Mouse (Mus musculus) stomach, embryonic 14.5 days (tissue): Measurements from ENCODE around the gene Sec24d. TPM values are rescaled to one million over a fixed set of nuclear protein-coding genes. Genes with fewer than 3 reads are reported as not detected.

ENCODE experiments used
- ATAC-seq: fragments of 200-750 bp; cut with Nextera tagmentation; 2 replicates; pipeline ENCODE4 v1.8.0; 2017; ENCODE audit warnings: low read depth, moderate TSS enrichment; ENCODE audit not compliant: insufficient number of reproducible peaks, insufficient read depth, low FRiP score
- H3K27ac ChIP-seq: fragments of 300-500 bp; sonication (generic); 2 replicates; pipeline ENCODE4 v1.5.1; 2014; ENCODE audit warnings: mild to moderate bottlenecking, low read length, moderate library complexity, mixed read lengths
- H3K27me3 ChIP-seq: fragments of 300-500 bp; sonication (generic); 2 replicates; pipeline ENCODE4 v1.6.1; 2014; ENCODE audit warnings: low read length, control low read depth, mixed read lengths; ENCODE audit not compliant: control insufficient read depth, insufficient read depth
- H3K36me3 ChIP-seq: fragments of 300-500 bp; sonication (generic); 2 replicates; pipeline ENCODE4 v1.6.1; 2014; ENCODE audit warnings: mild to moderate bottlenecking, control low read depth, low read length, moderate library complexity, mixed read lengths; ENCODE audit not compliant: control insufficient read depth, insufficient read depth
- H3K4me1 ChIP-seq: fragments of 300-500 bp; sonication (generic); 2 replicates; pipeline ENCODE4 v1.6.1; 2014; ENCODE audit warnings: low read length, control low read depth, mixed read lengths; ENCODE audit not compliant: control insufficient read depth, insufficient read depth
- H3K4me2 ChIP-seq: fragments of 300-500 bp; sonication (generic); replicated peaks from 2 replicates; pipeline ENCODE4 v1.6.1; 2014; ENCODE audit warnings: low read depth, low read length, control low read depth
- H3K4me3 ChIP-seq: fragments of 300-500 bp; sonication (generic); 2 replicates; pipeline ENCODE4 v1.5.1; 2014; ENCODE audit warnings: low read depth, low read length, control low read depth
- H3K9ac ChIP-seq: fragments of 300-500 bp; sonication (generic); replicated peaks from 2 replicates; pipeline ENCODE4 v1.6.1; 2014; ENCODE audit warnings: low read depth, mild to moderate bottlenecking, control low read depth, low read length, moderate library complexity, mixed read lengths
- H3K9me3 ChIP-seq: fragments of 300-500 bp; sonication (generic); 2 replicates; pipeline ENCODE4 v1.6.1; 2016; ENCODE audit warnings: low read depth, low read length, control low read depth; ENCODE audit not compliant: control insufficient read depth
- WGBS: fragments of 180-500 bp; shearing (Covaris S2); extraction: QIAGEN DNeasy Blood & Tissue Kit; methylation state at CpG from one replicate; pipeline ENCODE4 v1.1.7; 2014; 5-methylcytosine and 5-hydroxymethylcytosine counted together
- polyA plus RNA-seq: library from polyadenylated mRNA; unstranded; fragments of >200 nt; fragmentation: Nextera tagmentation; extraction: Ambion mirVana; gene quantifications from 2 replicates; pipeline ENCODE4 v1.2.1, GENCODE M21; 2014

The Sec24d gene
- polyA plus RNA-seq, 1 experiment from 2014 or later, result 96.9 TPM

- no peak for ATAC-seq
- Histone ChIP-seq H3K4me2 (no peak overlapping the region), H3K9ac (no peak overlapping the region), H3K4me1 (peaks cover 13% of the 10 kb centered on the region), H3K4me3 (no peak overlapping the region), H3K9me3 (no peaks in the 10 kb centered on the region), H3K27ac (no peak overlapping the region), H3K27me3 (no peaks in the 10 kb centered on the region), H3K36me3 (peaks cover 13% of the 10 kb centered on the region)
- 71% methylated on average over 6 of the region's 6 CpGs for WGBS
Observed at GRCm38 (mm10) chr3:123309141-123309540, 41.9 kb downstream of the Sec24d start.

GRCm38 (mm10) chr3:123312477-123313062 lies 45.3 kb downstream of the Sec24d start:
- Histone ChIP-seq H3K27me3 (no peaks in the 10 kb centered on the region), H3K4me1 (peaks cover 16% of the 10 kb centered on the region), H3K9me3 (no peaks in the 10 kb centered on the region), H3K4me2 (no peak overlapping the region), H3K9ac (no peak overlapping the region), H3K4me3 (no peak overlapping the region), H3K27ac (peak overlapping the region; percentile 72; the same call in 1 of the 2 replicates), H3K36me3 (peaks cover 4% of the 10 kb centered on the region; the same call in 1 of the 2 replicates)
- 63% methylated on average over 9 of the region's 9 CpGs for WGBS
- ATAC-seq, result peak; percentile 49; the same call in 1 of the 2 replicates

- H3K27ac ChIP-seq, result peak overlapping the region; percentile 16; the same call in 1 of the 2 replicates
- 0 out of 2 replicates have a peak, but pooled peaks cover 4% of the 10 kb centered on the region for H3K36me3 ChIP-seq
- H3K9me3 ChIP-seq, result no peaks in the 10 kb centered on the region
- 32% methylated on average over 5 of the region's 5 CpGs for WGBS
- no peak overlapping the region for H3K9ac ChIP-seq
- no peak for ATAC-seq
- no peak overlapping the region for H3K4me3 ChIP-seq
- no peak overlapping the region for H3K4me2 ChIP-seq
- peaks cover 16% of the 10 kb centered on the region for H3K4me1 ChIP-seq
- no peaks in the 10 kb centered on the region for H3K27me3 ChIP-seq
Observed at GRCm38 (mm10) chr3:123313477-123313876, 46.2 kb downstream of the Sec24d start.

- Histone ChIP-seq H3K9ac (no peak overlapping the region), H3K27ac (peak overlapping the region; percentile 16; the same call in 1 of the 2 replicates), H3K4me2 (no peak overlapping the region), H3K4me1 (peaks cover 16% of the 10 kb centered on the region), H3K4me3 (no peak overlapping the region), H3K27me3 (no peaks in the 10 kb centered on the region), H3K9me3 (no peaks in the 10 kb centered on the region), H3K36me3 (0 out of 2 replicates have a peak, but pooled peaks cover 4% of the 10 kb centered on the region)
- no peak for ATAC-seq
- 22% methylated on average over 12 of the region's 12 CpGs for WGBS
Observed at GRCm38 (mm10) chr3:123313920-123314614, 46.8 kb downstream of the Sec24d start.

- 57% methylated on average over 6 of the region's 6 CpGs for WGBS
- H3K27me3 ChIP-seq, result no peaks in the 10 kb centered on the region
Observed at GRCm38 (mm10) chr3:123316066-123316465, 48.8 kb downstream of the Sec24d start.

GRCm38 (mm10) chr3:123317081-123317480 lies 49.8 kb downstream of the Sec24d start:
- no peaks in the 10 kb centered on the region for H3K27me3 ChIP-seq
- no peak for ATAC-seq
- H3K36me3 ChIP-seq, result no peaks in the 10 kb centered on the region; the same call in 1 of the 2 replicates
- no peak overlapping the region for H3K9ac ChIP-seq
- H3K4me1 ChIP-seq, result peaks cover 16% of the 10 kb centered on the region
- 64% methylated on average over 9 of the region's 9 CpGs for WGBS
- H3K27ac ChIP-seq, result no peak overlapping the region
- H3K4me2 ChIP-seq, result no peak overlapping the region
- no peak overlapping the region for H3K4me3 ChIP-seq
- no peaks in the 10 kb centered on the region for H3K9me3 ChIP-seq

More at GRCm38 (mm10) chr3:123316066-123316465, 48.8 kb downstream of the Sec24d start:
- Histone ChIP-seq H3K9me3 (no peaks in the 10 kb centered on the region), H3K27ac (no peak overlapping the region), H3K4me2 (no peak overlapping the region), H3K4me3 (no peak overlapping the region), H3K9ac (no peak overlapping the region), H3K36me3 (no peaks in the 10 kb centered on the region; the same call in 1 of the 2 replicates), H3K4me1 (peaks cover 16% of the 10 kb centered on the region)
- no peak for ATAC-seq

GRCm38 (mm10) chr3:123320341-123320740 lies 53.1 kb downstream of the Sec24d start:
- ATAC-seq, result no peak
- Histone ChIP-seq H3K27ac (no peak overlapping the region), H3K9me3 (no peaks in the 10 kb centered on the region), H3K4me2 (no peak overlapping the region), H3K4me1 (peaks cover 12% of the 10 kb centered on the region), H3K4me3 (no peak overlapping the region), H3K9ac (no peak overlapping the region), H3K27me3 (no peaks in the 10 kb centered on the region), H3K36me3 (no peaks in the 10 kb centered on the region; the same call in 1 of the 2 replicates)
- 79% methylated on average over 9 of the region's 9 CpGs for WGBS

- Histone ChIP-seq H3K4me2 (no peak overlapping the region), H3K4me3 (no peak overlapping the region), H3K9ac (no peak overlapping the region), H3K4me1 (peaks cover 17% of the 10 kb centered on the region), H3K27me3 (no peaks in the 10 kb centered on the region), H3K9me3 (no peaks in the 10 kb centered on the region), H3K27ac (peak overlapping the region; percentile 45; the same call in 1 of the 2 replicates), H3K36me3 (no peaks in the 10 kb centered on the region; the same call in 1 of the 2 replicates)
- ATAC-seq, result no peak
- 92% methylated on average over 6 of the region's 6 CpGs for WGBS
Observed at GRCm38 (mm10) chr3:123321612-123322011, 54.4 kb downstream of the Sec24d start.
